Mouse (Mus musculus) embryonic facial prominence, embryonic 10.5 days (tissue): Measurements from ENCODE around the gene Glul. TPM values are rescaled to one million over a fixed set of nuclear protein-coding genes. Genes with fewer than 3 reads are reported as not detected.

ENCODE experiments used
- DNase-seq: peaks from one replicate; pipeline ENCODE4 v3.0.0-alpha.2; 2017; ENCODE audit warnings: low spot score
- H3K27ac ChIP-seq: fragments of 300-500 bp; sonication (generic); replicated peaks from 2 replicates; pipeline ENCODE4 v1.5.1; 2016; ENCODE audit warnings: mild to moderate bottlenecking
- H3K27me3 ChIP-seq: fragments of 300-500 bp; sonication (generic); replicated peaks from 2 replicates; pipeline ENCODE4 v1.6.1; 2016; ENCODE audit warnings: low read depth, mild to moderate bottlenecking; ENCODE audit not compliant: poor library complexity, severe bottlenecking
- H3K36me3 ChIP-seq: fragments of 300-500 bp; sonication (generic); replicated peaks from 2 replicates; pipeline ENCODE4 v1.6.1; 2016; ENCODE audit warnings: mild to moderate bottlenecking, moderate library complexity
- H3K4me1 ChIP-seq: fragments of 300-500 bp; sonication (generic); 2 replicates; pipeline ENCODE4 v1.6.1; 2016
- H3K4me3 ChIP-seq: fragments of 300-500 bp; sonication (generic); 2 replicates; pipeline ENCODE4 v1.5.1; 2016; ENCODE audit warnings: mild to moderate bottlenecking, moderate library complexity
- H3K9me3 ChIP-seq: fragments of 300-500 bp; sonication (generic); 2 replicates; pipeline ENCODE4 v1.6.1; 2016; ENCODE audit warnings: mild to moderate bottlenecking
- WGBS: fragments of 180-500 bp; shearing (Covaris S2); methylation state at CpG from one replicate; pipeline ENCODE4 v1.1.7; 2016; 5-methylcytosine and 5-hydroxymethylcytosine counted together
- polyA plus RNA-seq: library from polyadenylated mRNA; unstranded; fragments of >200 nt; fragmentation: Nextera tagmentation; extraction: Ambion mirVana; gene quantifications from 2 replicates; pipeline ENCODE4 v1.2.1, GENCODE M21; 2016

Gene Glul
- polyA plus RNA-seq, 1 experiment from 2014 or later = 120 TPM

- H3K4me1 ChIP-seq = no peaks in the 10 kb centered on the region
- H3K4me3 ChIP-seq = no peak overlapping the region
- no peaks in the 10 kb centered on the region for H3K9me3 ChIP-seq
- H3K27me3 ChIP-seq = no peaks in the 10 kb centered on the region
- 85% methylated on average over 3 of the region's 3 CpGs for WGBS
- DNase-seq = no peak
- no peak overlapping the region for H3K27ac ChIP-seq
- H3K36me3 ChIP-seq = peaks cover 27% of the 10 kb centered on the region
Observed at GRCm38 (mm10) chr1:153913869-153914268, 14.1 kb downstream of the Glul start.

- Histone ChIP-seq H3K27ac (no peak overlapping the region), H3K4me1 (peaks cover 9% of the 10 kb centered on the region)
- 91% methylated on average over 3 of the region's 3 CpGs for WGBS
Observed at GRCm38 (mm10) chr1:153918521-153919206, 18.9 kb downstream of the Glul start.

GRCm38 (mm10) chr1:153921642-153922041, 21.9 kb downstream of the Glul start:
- 91% methylated on average over 3 of the region's 3 CpGs for WGBS
- Histone ChIP-seq H3K4me1 (peaks cover 9% of the 10 kb centered on the region), H3K4me3 (no peak overlapping the region)

More at GRCm38 (mm10) chr1:153918521-153919206, 18.9 kb downstream of the Glul start:
- Histone ChIP-seq H3K9me3 (no peaks in the 10 kb centered on the region), H3K27me3 (no peaks in the 10 kb centered on the region), H3K36me3 (no peaks in the 10 kb centered on the region), H3K4me3 (no peak overlapping the region)
- DNase-seq = no peak

GRCm38 (mm10) chr1:153922571-153923021, 22.9 kb downstream of the Glul start:
- Histone ChIP-seq H3K4me1 (peaks cover 9% of the 10 kb centered on the region), H3K27ac (no peak overlapping the region), H3K36me3 (no peaks in the 10 kb centered on the region), H3K27me3 (no peaks in the 10 kb centered on the region), H3K4me3 (no peak overlapping the region), H3K9me3 (no peaks in the 10 kb centered on the region)
- DNase-seq = peak; percentile 26
- WGBS = 29% methylated on average over 5 of the region's 5 CpGs

More at GRCm38 (mm10) chr1:153921642-153922041, 21.9 kb downstream of the Glul start:
- Histone ChIP-seq H3K36me3 (no peaks in the 10 kb centered on the region), H3K9me3 (no peaks in the 10 kb centered on the region), H3K27me3 (no peaks in the 10 kb centered on the region), H3K27ac (no peak overlapping the region)
- no peak for DNase-seq

- H3K9me3 ChIP-seq = no peaks in the 10 kb centered on the region
- 89% methylated on average over 6 of the region's 6 CpGs for WGBS
- no peak overlapping the region for H3K27ac ChIP-seq
- DNase-seq = no peak
- H3K36me3 ChIP-seq = no peaks in the 10 kb centered on the region
- H3K4me3 ChIP-seq = no peak overlapping the region
- H3K27me3 ChIP-seq = no peaks in the 10 kb centered on the region
- H3K4me1 ChIP-seq = peaks cover 9% of the 10 kb centered on the region
Observed at GRCm38 (mm10) chr1:153924395-153925385, 24.9 kb downstream of the Glul start.

GRCm38 (mm10) chr1:153930431-153930830, 30.7 kb downstream of the Glul start:
- Histone ChIP-seq H3K27ac (no peak overlapping the region), H3K27me3 (no peaks in the 10 kb centered on the region), H3K4me3 (no peak overlapping the region), H3K36me3 (no peaks in the 10 kb centered on the region), H3K4me1 (peaks cover 3% of the 10 kb centered on the region; the same call in 1 of the 2 replicates), H3K9me3 (no peaks in the 10 kb centered on the region)
- no peak for DNase-seq
- 88% methylated on average over 2 of the region's 2 CpGs for WGBS

- DNase-seq = no peak
- H3K4me3 ChIP-seq = no peak overlapping the region
- WGBS = 89% methylated on average over 1 of the region's 1 CpGs
Observed at GRCm38 (mm10) chr1:153933772-153934171, 34.0 kb downstream of the Glul start.

GRCm38 (mm10) chr1:153935844-153936380, 36.2 kb downstream of the Glul start:
- no peak for DNase-seq
- WGBS = 83% methylated on average over 12 of the region's 12 CpGs
- no peak overlapping the region for H3K4me3 ChIP-seq

More at GRCm38 (mm10) chr1:153933772-153934171, 34.0 kb downstream of the Glul start:
- Histone ChIP-seq H3K9me3 (no peaks in the 10 kb centered on the region), H3K4me1 (peaks cover 3% of the 10 kb centered on the region; the same call in 1 of the 2 replicates), H3K27ac (no peak overlapping the region), H3K27me3 (no peaks in the 10 kb centered on the region), H3K36me3 (no peaks in the 10 kb centered on the region)

GRCm38 (mm10) chr1:153937025-153937424, 37.3 kb downstream of the Glul start:
- H3K36me3 ChIP-seq = no peaks in the 10 kb centered on the region
- no peak overlapping the region for H3K4me3 ChIP-seq
- WGBS = 94% methylated on average over 2 of the region's 2 CpGs
- no peak for DNase-seq
- H3K9me3 ChIP-seq = no peaks in the 10 kb centered on the region
- no peaks in the 10 kb centered on the region for H3K27me3 ChIP-seq
- H3K4me1 ChIP-seq = peaks cover 3% of the 10 kb centered on the region; the same call in 1 of the 2 replicates
- no peak overlapping the region for H3K27ac ChIP-seq

More at GRCm38 (mm10) chr1:153935844-153936380, 36.2 kb downstream of the Glul start:
- H3K27ac ChIP-seq = no peak overlapping the region
- H3K27me3 ChIP-seq = no peaks in the 10 kb centered on the region
- H3K4me1 ChIP-seq = peaks cover 3% of the 10 kb centered on the region; the same call in 1 of the 2 replicates
- no peaks in the 10 kb centered on the region for H3K9me3 ChIP-seq
- H3K36me3 ChIP-seq = no peaks in the 10 kb centered on the region

GRCm38 (mm10) chr1:153940986-153941385, 41.2 kb downstream of the Glul start:
- DNase-seq = no peak
- H3K9me3 ChIP-seq = no peaks in the 10 kb centered on the region
- no peaks in the 10 kb centered on the region for H3K36me3 ChIP-seq
- no peaks in the 10 kb centered on the region for H3K27me3 ChIP-seq
- WGBS = 87% methylated on average over 2 of the region's 2 CpGs
- no peak overlapping the region for H3K4me3 ChIP-seq
- H3K27ac ChIP-seq = no peak overlapping the region
- no peaks in the 10 kb centered on the region for H3K4me1 ChIP-seq

- no peaks in the 10 kb centered on the region for H3K36me3 ChIP-seq
- no peaks in the 10 kb centered on the region for H3K9me3 ChIP-seq
- H3K4me1 ChIP-seq = no peaks in the 10 kb centered on the region
- DNase-seq = no peak
- H3K27ac ChIP-seq = no peak overlapping the region
- no peak overlapping the region for H3K4me3 ChIP-seq
- no peaks in the 10 kb centered on the region for H3K27me3 ChIP-seq
- whole genome bisulfite sequencing = 81% methylated on average over 5 of the region's 5 CpGs
Observed at GRCm38 (mm10) chr1:153945181-153945580, 45.4 kb downstream of the Glul start.

GRCm38 (mm10) chr1:153946971-153947370, 47.2 kb downstream of the Glul start:
- DNase-seq = no peak
- Histone ChIP-seq H3K4me1 (no peaks in the 10 kb centered on the region), H3K4me3 (no peak overlapping the region), H3K27ac (no peak overlapping the region), H3K27me3 (no peaks in the 10 kb centered on the region), H3K36me3 (no peaks in the 10 kb centered on the region), H3K9me3 (no peaks in the 10 kb centered on the region)
- 42% methylated on average over 7 of the region's 7 CpGs for WGBS
